Mouse (Mus musculus) kidney, embryonic 16.5 days (tissue): ENCODE measurements around the gene Aqp9. TPM values are rescaled to one million over a fixed set of nuclear protein-coding genes. Genes with fewer than 3 reads are reported as not detected.
A peak's percentile ranks its signal among the peaks of the same experiment; 100 is the strongest.

Experiments
- ATAC-seq: fragments of 200-750 bp; cut with Nextera tagmentation; 2 replicates; pipeline ENCODE4 v1.8.0; 2017; ENCODE audit warnings: moderate TSS enrichment; ENCODE audit not compliant: low FRiP score, low TSS enrichment
- H3K27ac ChIP-seq: fragments of 300-500 bp; sonication (generic); 2 replicates; pipeline ENCODE4 v1.5.1; 2014; ENCODE audit warnings: low read length
- H3K27me3 ChIP-seq: fragments of 300-500 bp; sonication (generic); 2 replicates; pipeline ENCODE4 v1.6.1; 2014; ENCODE audit warnings: low read length, control low read depth, mixed read lengths; ENCODE audit not compliant: insufficient read depth
- H3K36me3 ChIP-seq: fragments of 300-500 bp; sonication (generic); 2 replicates; pipeline ENCODE4 v1.6.1; 2014; ENCODE audit warnings: low read length, control low read depth, mixed read lengths; ENCODE audit not compliant: insufficient read depth
- H3K4me1 ChIP-seq: fragments of 300-500 bp; sonication (generic); 2 replicates; pipeline ENCODE4 v1.6.1; 2014; ENCODE audit warnings: low read length, control low read depth, mixed read lengths; ENCODE audit not compliant: insufficient read depth
- H3K4me2 ChIP-seq: fragments of 300-500 bp; sonication (generic); replicated peaks from 2 replicates; pipeline ENCODE4 v1.6.1; 2014; ENCODE audit warnings: low read depth, low read length
- H3K4me3 ChIP-seq: fragments of 300-500 bp; sonication (generic); 2 replicates; pipeline ENCODE4 v1.5.1; 2014; ENCODE audit warnings: mild to moderate bottlenecking, low read length
- H3K9ac ChIP-seq: fragments of 300-500 bp; sonication (generic); replicated peaks from 2 replicates; pipeline ENCODE4 v1.6.1; 2014; ENCODE audit warnings: low read length
- H3K9me3 ChIP-seq: fragments of 300-500 bp; sonication (generic); 2 replicates; pipeline ENCODE4 v1.6.1; 2016; ENCODE audit warnings: low read length, control low read depth
- WGBS: fragments of 180-500 bp; shearing (Covaris S2); extraction: QIAGEN DNeasy Blood & Tissue Kit; methylation state at CpG from one replicate; pipeline ENCODE4 v1.1.7; 2014; 5-methylcytosine and 5-hydroxymethylcytosine counted together
- polyA plus RNA-seq: library from polyadenylated mRNA; unstranded; fragments of >200 nt; fragmentation: Nextera tagmentation; extraction: Ambion mirVana; gene quantifications from 2 replicates; pipeline ENCODE4 v1.2.1, GENCODE M21; 2015

The Aqp9 gene
- 0.27 and 0.33 TPM in 2 replicates for polyA plus RNA-seq

DNA sequence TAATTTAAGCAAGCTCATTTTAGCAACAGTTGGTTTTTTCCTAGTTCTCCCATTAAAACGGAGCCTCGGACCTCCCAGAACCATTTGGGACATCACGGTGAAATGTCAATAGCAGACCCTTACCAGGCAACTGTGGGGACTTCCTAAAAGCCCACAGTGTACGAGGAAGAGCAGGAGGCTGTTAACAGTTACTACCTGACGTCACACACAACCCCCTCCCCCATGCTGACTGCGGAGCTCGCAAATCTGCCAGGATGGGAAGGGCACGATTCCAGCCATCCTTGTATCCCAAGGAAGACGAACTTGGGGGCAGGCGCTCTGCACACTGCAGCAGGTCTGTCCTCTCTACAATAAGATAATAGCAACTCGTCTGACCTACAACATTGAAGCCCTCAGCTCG lies at the start of gene Aqp9:
Gene Aqp9 (minus strand): TSS at position 172 of the 400 bp plus-strand sequence.
- Histone ChIP-seq H3K9me3 (no peaks in the 10 kb centered on the region), H3K9ac (no peak within 1 kb of the TSS), H3K27me3 (no peaks in the 10 kb centered on the region), H3K36me3 (no peaks in the 10 kb centered on the region), H3K27ac (no peak within 1 kb of the TSS), H3K4me3 (no peak within 1 kb of the TSS), H3K4me1 (no peaks in the 10 kb centered on the region), H3K4me2 (no peak within 1 kb of the TSS)
- no peak for ATAC-seq
- WGBS: 37% methylated on average over 12 of the region's 12 CpGs

DNA sequence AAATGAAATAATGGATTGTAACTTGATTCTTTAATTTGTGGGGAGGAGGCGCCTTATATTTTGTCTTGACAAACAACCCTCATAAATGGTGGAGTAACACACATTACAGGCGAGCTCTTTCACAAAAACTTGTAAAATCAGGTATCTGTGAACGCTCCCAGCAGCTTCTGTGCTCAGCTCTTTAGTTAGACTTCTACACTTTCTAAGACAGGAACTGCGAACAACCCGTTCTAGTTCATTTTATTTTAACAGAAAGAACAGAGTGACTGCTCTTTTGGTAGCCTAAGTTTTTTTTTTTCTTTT lies 49.3 kb upstream of the Aqp9 start:
- H3K4me2 ChIP-seq: peak overlapping the region; percentile 82
- H3K4me3 ChIP-seq: peak overlapping the region; percentile 58
- no peaks in the 10 kb centered on the region for H3K9me3 ChIP-seq
- H3K27me3 ChIP-seq: peaks cover 12% of the 10 kb centered on the region; the same call in 1 of the 2 replicates
- no peak for ATAC-seq
- peaks cover 8% of the 10 kb centered on the region for H3K4me1 ChIP-seq
- H3K36me3 ChIP-seq: no peaks in the 10 kb centered on the region
- 10% methylated on average over 5 of the region's 5 CpGs for WGBS
- H3K27ac ChIP-seq: 0 out of 2 replicates have a peak overlapping the region, but pooled peaks have one; percentile 29
- H3K9ac ChIP-seq: 0 out of 2 replicates have a peak overlapping the region, but pooled peaks have one; percentile 46

DNA sequence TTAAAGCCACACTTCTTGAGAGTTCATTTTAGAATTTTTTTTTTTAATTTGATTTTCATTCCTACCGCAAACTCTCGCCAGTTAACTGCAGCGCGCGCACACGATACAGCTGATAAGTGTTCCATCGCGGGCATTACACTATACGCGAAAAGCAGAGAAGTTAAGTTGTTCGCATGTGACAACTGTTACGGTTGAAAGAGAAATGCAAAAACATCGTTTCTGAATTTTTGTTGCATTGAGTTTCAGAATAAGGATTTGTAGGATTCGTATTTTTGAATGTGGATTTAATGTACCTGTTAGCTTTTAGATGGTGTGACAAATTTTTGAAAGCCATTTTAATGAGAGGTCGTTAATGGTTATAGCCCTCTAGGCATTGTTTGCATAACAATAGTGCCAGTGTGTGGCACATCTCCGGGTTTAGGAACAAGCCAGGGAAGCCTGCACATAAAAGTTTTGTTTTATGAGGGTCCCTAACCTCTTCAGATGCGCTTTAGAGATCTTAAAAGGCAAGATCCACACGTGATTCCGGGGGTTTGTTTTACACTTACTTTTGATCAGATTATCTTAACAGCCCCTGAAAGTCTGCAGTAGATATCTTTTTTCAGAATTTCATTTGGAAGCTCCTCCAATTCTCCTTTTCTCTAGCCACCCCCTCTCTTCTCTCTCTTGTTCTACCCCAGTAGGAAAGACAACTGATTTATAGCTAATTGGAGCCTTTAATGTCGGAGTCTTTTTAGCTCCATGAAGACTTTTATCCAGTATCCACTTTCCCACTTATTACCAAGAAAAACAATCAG lies 48.7 kb upstream of the Aqp9 start:
- peaks cover 12% of the 10 kb centered on the region; the same call in 1 of the 2 replicates for H3K27me3 ChIP-seq
- WGBS: 1% methylated on average over 20 of the region's 20 CpGs
- ATAC-seq: no peak

GRCm38 (mm10) chr9:71216036-71216995 lies 47.8 kb upstream of the Aqp9 start:
- Histone ChIP-seq H3K27me3 (peaks cover 12% of the 10 kb centered on the region; the same call in 1 of the 2 replicates), H3K36me3 (no peaks in the 10 kb centered on the region), H3K4me3 (peak overlapping the region; percentile 58), H3K4me2 (peak overlapping the region; percentile 82), H3K4me1 (peaks cover 8% of the 10 kb centered on the region), H3K9me3 (no peaks in the 10 kb centered on the region), H3K9ac (peak overlapping the region; percentile 81), H3K27ac (peak overlapping the region; percentile 11)
- under 1% methylated on average over 57 of the region's 57 CpGs for WGBS
- peak; percentile 28 for ATAC-seq

More for the DNA sequence above, 48.7 kb upstream of the Aqp9 start:
- Histone ChIP-seq H3K36me3 (no peaks in the 10 kb centered on the region), H3K4me1 (peaks cover 8% of the 10 kb centered on the region), H3K9ac (peak overlapping the region; percentile 81), H3K4me2 (peak overlapping the region; percentile 82), H3K4me3 (peak overlapping the region; percentile 58), H3K27ac (0 out of 2 replicates have a peak overlapping the region, but pooled peaks have one; percentile 24), H3K9me3 (no peaks in the 10 kb centered on the region)

- Histone ChIP-seq H3K4me3 (peak within 1 kb of the TSS; percentile 58), H3K9ac (peak within 1 kb of the TSS; percentile 81), H3K27me3 (peaks cover 12% of the 10 kb centered on the region; the same call in 1 of the 2 replicates), H3K4me1 (peaks cover 8% of the 10 kb centered on the region), H3K36me3 (no peaks in the 10 kb centered on the region), H3K9me3 (no peaks in the 10 kb centered on the region), H3K27ac (peak within 1 kb of the TSS; percentile 79), H3K4me2 (peak within 1 kb of the TSS; percentile 82)
- WGBS: under 1% methylated on average over 87 of the region's 97 CpGs
- ATAC-seq: peak; percentile 92
These were observed 47.0 kb upstream of the Aqp9 start, which contains the start of gene Aldh1a2 for GRCm38 (mm10) chr9:71215248-71216035. TSS of gene Aldh1a2 (plus strand) at chr9:71215789.

- Histone ChIP-seq H3K27ac (no peak overlapping the region), H3K36me3 (no peaks in the 10 kb centered on the region), H3K9ac (no peak overlapping the region), H3K27me3 (peaks cover 9% of the 10 kb centered on the region; the same call in 1 of the 2 replicates), H3K4me1 (no peaks in the 10 kb centered on the region; the same call in 1 of the 2 replicates), H3K9me3 (no peaks in the 10 kb centered on the region), H3K4me3 (no peak overlapping the region), H3K4me2 (no peak overlapping the region)
- no peak for ATAC-seq
- 38% methylated on average over 4 of the region's 4 CpGs for WGBS
These were observed 45.2 kb upstream of the Aqp9 start for GRCm38 (mm10) chr9:71213636-71214035.

GRCm38 (mm10) chr9:71210870-71211269 lies 42.4 kb upstream of the Aqp9 start:
- no peak overlapping the region for H3K27ac ChIP-seq
- H3K9me3 ChIP-seq: no peaks in the 10 kb centered on the region
- ATAC-seq: no peak
- no peaks in the 10 kb centered on the region; the same call in 1 of the 2 replicates for H3K4me1 ChIP-seq
- WGBS: 16% methylated on average over 2 of the region's 2 CpGs
- no peaks in the 10 kb centered on the region for H3K36me3 ChIP-seq
- peaks cover 9% of the 10 kb centered on the region; the same call in 1 of the 2 replicates for H3K27me3 ChIP-seq
- no peak overlapping the region for H3K4me3 ChIP-seq
- no peak overlapping the region for H3K9ac ChIP-seq
- H3K4me2 ChIP-seq: no peak overlapping the region

DNA sequence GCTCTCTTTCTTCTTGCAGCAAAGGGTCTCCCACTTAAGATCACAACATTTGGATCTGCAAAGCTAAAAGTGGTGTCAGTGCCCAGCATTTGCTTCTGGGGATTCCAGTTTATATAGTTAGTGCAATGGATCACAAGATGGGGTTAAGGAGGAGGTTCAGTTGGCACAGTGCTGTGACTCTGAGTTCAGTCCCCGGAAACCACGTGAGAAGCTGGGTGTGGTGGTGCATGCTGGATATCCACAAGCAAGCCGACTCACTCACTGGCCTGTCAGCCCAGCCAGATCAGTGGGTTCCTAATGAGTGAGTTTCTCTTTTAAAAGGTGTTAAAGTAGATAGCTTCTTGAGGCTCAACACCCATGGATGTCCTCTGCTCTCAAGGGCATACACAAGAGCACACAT lies 40.8 kb upstream of the Aqp9 start:
- Histone ChIP-seq H3K4me3 (no peak overlapping the region), H3K9ac (no peak overlapping the region), H3K4me1 (no peaks in the 10 kb centered on the region), H3K27ac (no peak overlapping the region), H3K27me3 (peaks cover 1% of the 10 kb centered on the region; the same call in 1 of the 2 replicates), H3K4me2 (no peak overlapping the region), H3K36me3 (no peaks in the 10 kb centered on the region), H3K9me3 (no peaks in the 10 kb centered on the region)
- ATAC-seq: no peak
- WGBS: 63% methylated on average over 3 of the region's 3 CpGs

- Histone ChIP-seq H3K4me3 (no peak overlapping the region), H3K9me3 (no peaks in the 10 kb centered on the region), H3K9ac (no peak overlapping the region), H3K4me2 (no peak overlapping the region), H3K27ac (no peak overlapping the region), H3K36me3 (no peaks in the 10 kb centered on the region), H3K27me3 (no peaks in the 10 kb centered on the region), H3K4me1 (peaks cover 7% of the 10 kb centered on the region)
- ATAC-seq: no peak
- WGBS: 69% methylated on average over 4 of the region's 4 CpGs
These were observed 33.8 kb upstream of the Aqp9 start for GRCm38 (mm10) chr9:71202265-71202664.
